In genomic region chr17:25577702-25578101, GRCm38 (mm10) we compare ENCODE assay signal across 25 mouse cellular contexts. TPM values are rescaled to one million over a fixed set of nuclear protein-coding genes. Genes with fewer than 3 reads are reported as not detected.
DNase-seq lines count a peak whose midpoint lies in the region; ATAC-seq and TF ChIP-seq lines count a peak whose summit lies in the region.
"Had no signal": no experiment of that assay in that cellular context is flagged by ENCODE, and none has a peak within 500 bp of the region (broad histone marks: within the 10 kb centered on the region; RNA-seq: fewer than 3 reads in every experiment).

No protein-coding gene starts in this region.

- H3K4me3 ChIP-seq in layer of hippocampus, adult 2 months, result no peak overlapping the region
- H3K4me3 ChIP-seq in midbrain, embryonic 11.5 days (ENCODE audit: low read depth, low read length), result no peak overlapping the region
- H3K4me3 ChIP-seq in midbrain, postnatal 0 days (ENCODE audit: low read depth, low read length), result no peak overlapping the region
- H3K4me3 ChIP-seq in limb, embryonic 13.5 days, result no peak overlapping the region
- H3K4me3 ChIP-seq: embryonic facial prominence, embryonic 12.5 days; embryonic facial prominence, embryonic 15.5 days; heart, adult 2 months had no signal

- WGBS in midbrain, embryonic 11.5 days, result 51% methylated on average over 2 of the region's 2 CpGs
- 46% methylated on average over 2 of the region's 2 CpGs for WGBS in midbrain, postnatal 0 days
- 32% methylated on average over 2 of the region's 2 CpGs for WGBS in limb, embryonic 13.5 days

- peak overlapping the region; percentile 94 for H3K27ac ChIP-seq in layer of hippocampus, adult 2 months
- H3K27ac ChIP-seq in midbrain, embryonic 11.5 days (ENCODE audit: low read depth, low read length), result no peak overlapping the region
- H3K27ac ChIP-seq in midbrain, postnatal 0 days (ENCODE audit: low read depth, low read length), result no peak overlapping the region
- H3K27ac ChIP-seq in limb, embryonic 13.5 days, result no peak overlapping the region
- H3K27ac ChIP-seq: embryonic facial prominence, embryonic 12.5 days had no signal

- H3K4me2 ChIP-seq in midbrain, embryonic 11.5 days, result no peak overlapping the region
- no peak overlapping the region for H3K4me2 ChIP-seq in midbrain, postnatal 0 days (ENCODE audit: low read depth, low read length, poor library complexity, severe bottlenecking)
- no peak overlapping the region for H3K4me2 ChIP-seq in limb, embryonic 13.5 days (replicated peaks)
- H3K4me2 ChIP-seq: embryonic facial prominence, embryonic 12.5 days had no signal

- no peak for DNase-seq in layer of hippocampus, adult 2 months (ENCODE audit: low spot score in 2 of 2)
- no peak for DNase-seq in layer of hippocampus, postnatal 36 days
- peak; percentile 54 for DNase-seq in midbrain, embryonic 11.5 days (ENCODE audit: low spot score, missing footprints)
- DNase-seq in midbrain, postnatal 0 days (ENCODE audit: low spot score), result no peak
- no peak for DNase-seq in urinary bladder, postnatal 25 days (ENCODE audit: low spot score)
- no peak for DNase-seq in frontal cortex, postnatal 36 days (ENCODE audit: low spot score in 2 of 2)
- DNase-seq: adrenal gland, postnatal 10 days; adrenal gland, postnatal 36 days; cerebellum, adult 18-20 months; cerebellum, adult 9-10 months; cerebellum, postnatal 14 days; forebrain, postnatal 0 days; gastrocnemius, postnatal 25 days; heart, adult 2 months; heart, postnatal 14 days; heart, postnatal 4 days had no signal

- no peak for ATAC-seq in midbrain, embryonic 11.5 days (ENCODE audit: low FRiP score)
- ATAC-seq in midbrain, postnatal 0 days (ENCODE audit: low FRiP score), result no peak
- ATAC-seq in limb, embryonic 13.5 days (ENCODE audit: low FRiP score, low read depth), result no peak
- ATAC-seq: activated CD4-positive, CD25-positive, alpha-beta regulatory T cell, adult 4 months; CD4-positive, CD25-positive, alpha-beta regulatory T cell, adult 4 months; forebrain, embryonic 14.5 days; forebrain, postnatal 0 days had no signal

- no peak for TF ChIP-seq CTCF in layer of hippocampus, adult 2 months (conservative IDR thresholded peaks at IDR 0.05)
- TF ChIP-seq CTCF in midbrain, postnatal 0 days (IDR thresholded peaks at IDR 0.05), result no peak

- no peaks in the 10 kb centered on the region; the same call in 1 of the 2 replicates for H3K27me3 ChIP-seq in midbrain, embryonic 11.5 days (ENCODE audit: control insufficient read depth, insufficient read depth, low read length)
- peaks cover 4% of the 10 kb centered on the region; the same call in 1 of the 2 replicates for H3K27me3 ChIP-seq in midbrain, postnatal 0 days (ENCODE audit: insufficient read depth, low read length)
- H3K27me3 ChIP-seq in limb, embryonic 13.5 days, result peaks cover 23% of the 10 kb centered on the region

- H3K36me3 ChIP-seq in midbrain, embryonic 11.5 days (ENCODE audit: control insufficient read depth, insufficient read depth, low read length), result no peaks in the 10 kb centered on the region
- no peaks in the 10 kb centered on the region for H3K36me3 ChIP-seq in midbrain, postnatal 0 days (ENCODE audit: insufficient read depth, low read length)
- H3K36me3 ChIP-seq in limb, embryonic 13.5 days, result no peaks in the 10 kb centered on the region
- H3K36me3 ChIP-seq: embryonic facial prominence, embryonic 12.5 days; embryonic facial prominence, embryonic 15.5 days; heart, embryonic 13.5 days; hindbrain, embryonic 13.5 days had no signal

- H3K9ac ChIP-seq in midbrain, embryonic 11.5 days (ENCODE audit: low read length), result 0 out of 2 replicates have a peak overlapping the region, but pooled peaks have one; percentile 16
- H3K9ac ChIP-seq in midbrain, postnatal 0 days (replicated peaks; ENCODE audit: low read length, poor library complexity, severe bottlenecking), result no peak overlapping the region
- H3K9ac ChIP-seq in limb, embryonic 13.5 days, result 0 out of 2 replicates have a peak overlapping the region, but pooled peaks have one; percentile 4
- H3K9ac ChIP-seq: embryonic facial prominence, embryonic 15.5 days had no signal

- peaks cover 10% of the 10 kb centered on the region for H3K4me1 ChIP-seq in midbrain, embryonic 11.5 days (ENCODE audit: control insufficient read depth, insufficient read depth, low read length)
- peaks cover 7% of the 10 kb centered on the region; the same call in 1 of the 2 replicates for H3K4me1 ChIP-seq in midbrain, postnatal 0 days (ENCODE audit: insufficient read depth, low read length)
- H3K4me1 ChIP-seq in limb, embryonic 13.5 days, result peaks cover 29% of the 10 kb centered on the region

- H3K9me3 ChIP-seq in midbrain, embryonic 11.5 days (ENCODE audit: control insufficient read depth, low read length), result no peaks in the 10 kb centered on the region
- no peaks in the 10 kb centered on the region for H3K9me3 ChIP-seq in midbrain, postnatal 0 days (ENCODE audit: low read length)
- H3K9me3 ChIP-seq in limb, embryonic 13.5 days, result no peaks in the 10 kb centered on the region
- H3K9me3 ChIP-seq: embryonic facial prominence, embryonic 12.5 days; embryonic facial prominence, embryonic 15.5 days; heart, embryonic 10.5 days; heart, embryonic 13.5 days; hindbrain, embryonic 13.5 days had no signal

RNA-seq across cellular contexts. Expression of gene Lmf1, which starts 1.2 kb away (rescaled TPM):
- 10 to 100 TPM; 25.5 to 31.2 TPM for total RNA-seq in layer of hippocampus, adult 2 months (2021)
- total RNA-seq in layer of hippocampus, postnatal 36 days (2021), result 10 to 100 TPM; 28.3 to 28.8 TPM
- polyA plus RNA-seq in midbrain, embryonic 11.5 days (2014; fragmentation: Nextera tagmentation; extraction: Ambion mirVana), result 19.2 and 20.6 TPM in 2 replicates
- 27.3 and 27.6 TPM in 2 replicates for total RNA-seq in midbrain, postnatal 0 days (2014; rRNA removed)
- polyA plus RNA-seq in midbrain, postnatal 0 days (2015; fragmentation: Nextera tagmentation; extraction: Ambion mirVana), result 19.8 and 23.0 TPM in 2 replicates
- polyA plus RNA-seq in limb, embryonic 13.5 days (2015; fragmentation: Nextera tagmentation; extraction: Ambion mirVana), result 31.2 and 33.2 TPM in 2 replicates

RNA-seq across cellular contexts. Expression of gene Sox8, which starts 7.2 kb away (rescaled TPM):
- 10 to 100 TPM; 47.7 to 55.7 TPM for total RNA-seq in layer of hippocampus, adult 2 months (2021)
- 10 to 100 TPM; 55.1 to 57.5 TPM for total RNA-seq in layer of hippocampus, postnatal 36 days (2021)
- 2.0 and 2.1 TPM in 2 replicates for polyA plus RNA-seq in midbrain, embryonic 11.5 days (2014; fragmentation: Nextera tagmentation; extraction: Ambion mirVana)
- total RNA-seq in midbrain, postnatal 0 days (2014; rRNA removed), result 21.5 and 31.0 TPM in 2 replicates
- polyA plus RNA-seq in midbrain, postnatal 0 days (2015; fragmentation: Nextera tagmentation; extraction: Ambion mirVana), result 16.3 and 19.9 TPM in 2 replicates
- polyA plus RNA-seq in limb, embryonic 13.5 days (2015; fragmentation: Nextera tagmentation; extraction: Ambion mirVana), result 15.0 and 16.5 TPM in 2 replicates
- polyA plus RNA-seq: CD4-positive, CD25-positive, alpha-beta regulatory T cell, adult 4 months had no signal
